Mouse (Mus musculus): ENCODE results near the gene Wdr93. TPM values are rescaled to one million over a fixed set of nuclear protein-coding genes. Genes with fewer than 3 reads are reported as not detected.
A peak's percentile ranks its signal among the peaks of the same experiment; 100 is the strongest.

The Wdr93 gene
- polyA plus RNA-seq, 1 experiment from 2014 or later: 0.88 TPM

DNA sequence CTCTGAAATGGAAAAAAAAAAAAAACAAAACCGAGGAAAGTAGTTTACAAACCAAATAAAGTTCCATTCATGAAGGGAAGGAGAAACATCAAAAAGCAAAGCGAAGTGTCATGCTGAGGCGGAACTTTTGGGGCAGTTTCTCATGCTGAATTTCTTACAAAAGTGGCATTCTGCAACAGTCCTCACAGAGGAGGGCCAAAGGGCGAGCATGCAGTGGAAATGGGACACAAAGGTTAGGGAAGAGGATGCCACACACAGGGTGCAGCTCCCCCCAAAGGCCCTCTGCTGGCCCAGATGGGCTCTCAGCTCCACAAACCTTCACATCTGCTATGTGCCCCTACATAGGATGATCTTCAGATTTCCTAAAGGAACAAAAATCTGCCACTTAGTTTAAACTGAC is 2.7 kb upstream of the Wdr93 start:
- H3K4me1 ChIP-seq (replicated peaks; ENCODE audit: control insufficient read depth, insufficient read depth, low read length): peaks cover 3% of the 10 kb centered on the region
- no peak overlapping the region for H3K4me3 ChIP-seq (ENCODE audit: low read length)
- H3K4me2 ChIP-seq (ENCODE audit: low read depth, low read length): no peak overlapping the region
- no peaks in the 10 kb centered on the region for H3K27me3 ChIP-seq (ENCODE audit: control insufficient read depth, insufficient read depth, low read depth, low read length)
- 68% methylated on average over 4 of the region's 4 CpGs for WGBS
- no peak for ATAC-seq (ENCODE audit: low read depth)
- H3K27ac ChIP-seq (ENCODE audit: low read length): no peak overlapping the region
- H3K9ac ChIP-seq (ENCODE audit: low read length): no peak overlapping the region
- H3K36me3 ChIP-seq (ENCODE audit: control insufficient read depth, insufficient read depth, low read length): no peaks in the 10 kb centered on the region; the same call in 1 of the 2 replicates
- no peaks in the 10 kb centered on the region for H3K9me3 ChIP-seq (ENCODE audit: control insufficient read depth, low read length)

DNA sequence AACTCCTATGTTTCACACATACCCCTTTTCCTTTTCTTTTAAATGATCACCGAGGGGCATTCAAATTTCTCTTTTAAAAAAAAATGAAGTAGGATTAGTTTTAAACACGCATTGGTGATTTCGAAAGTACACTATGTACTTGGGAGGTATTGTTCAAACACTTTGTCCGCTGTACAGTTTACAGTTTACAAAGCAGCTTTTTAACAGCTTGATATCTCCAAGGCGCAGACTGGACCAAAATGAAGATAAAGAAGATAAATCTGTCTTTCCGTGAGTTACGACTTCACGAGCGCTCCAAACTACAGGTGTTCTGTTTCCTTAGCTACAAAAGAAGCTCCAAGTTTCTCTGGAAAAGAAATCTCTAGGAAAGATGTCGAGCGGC is 695 bp upstream of the Wdr93 start:
- H3K4me1 ChIP-seq (replicated peaks; ENCODE audit: control insufficient read depth, insufficient read depth, low read length): peaks cover 3% of the 10 kb centered on the region
- ATAC-seq (ENCODE audit: low read depth): no peak
- WGBS: 10% methylated on average over 11 of the region's 11 CpGs
- peak overlapping the region; percentile 80 for H3K4me3 ChIP-seq (ENCODE audit: low read length)
- no peaks in the 10 kb centered on the region for H3K27me3 ChIP-seq (ENCODE audit: control insufficient read depth, insufficient read depth, low read depth, low read length)
- peak overlapping the region; percentile 96 for H3K4me2 ChIP-seq (ENCODE audit: low read depth, low read length)
- no peak overlapping the region for H3K27ac ChIP-seq (ENCODE audit: low read length)
- H3K9me3 ChIP-seq (ENCODE audit: control insufficient read depth, low read length): no peaks in the 10 kb centered on the region
- H3K9ac ChIP-seq (ENCODE audit: low read length): peak overlapping the region; percentile 76
- no peaks in the 10 kb centered on the region; the same call in 1 of the 2 replicates for H3K36me3 ChIP-seq (ENCODE audit: control insufficient read depth, insufficient read depth, low read length)

DNA sequence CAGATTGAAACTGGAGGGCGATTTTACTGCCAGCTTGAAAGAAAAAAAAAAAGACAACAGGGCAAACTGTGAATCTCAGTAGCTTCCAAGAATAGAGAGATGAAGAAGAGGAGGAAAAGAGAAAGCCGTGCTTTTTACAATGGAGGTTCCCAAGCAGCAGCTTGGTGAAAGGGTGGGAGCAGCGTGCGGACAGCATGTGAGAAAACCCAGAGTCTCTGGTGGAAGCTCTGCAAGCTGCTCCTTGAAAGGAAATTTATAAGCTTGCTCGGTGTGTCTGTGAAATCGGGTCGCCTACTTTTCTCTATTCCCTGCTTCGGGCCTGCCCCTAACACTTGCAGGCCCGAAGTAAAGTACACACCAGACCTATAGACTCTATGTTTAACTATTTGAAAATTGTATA is 1.1 kb downstream of the Wdr93 start:
- no peaks in the 10 kb centered on the region; the same call in 1 of the 2 replicates for H3K36me3 ChIP-seq (ENCODE audit: control insufficient read depth, insufficient read depth, low read length)
- H3K4me1 ChIP-seq (replicated peaks; ENCODE audit: control insufficient read depth, insufficient read depth, low read length): peaks cover 3% of the 10 kb centered on the region
- H3K9me3 ChIP-seq (ENCODE audit: control insufficient read depth, low read length): no peaks in the 10 kb centered on the region
- no peak overlapping the region for H3K4me3 ChIP-seq (ENCODE audit: low read length)
- WGBS: 87% methylated on average over 9 of the region's 9 CpGs
- no peak overlapping the region for H3K9ac ChIP-seq (ENCODE audit: low read length)
- H3K27me3 ChIP-seq (ENCODE audit: control insufficient read depth, insufficient read depth, low read depth, low read length): no peaks in the 10 kb centered on the region
- H3K27ac ChIP-seq (ENCODE audit: low read length): no peak overlapping the region
- ATAC-seq (ENCODE audit: low read depth): no peak
- H3K4me2 ChIP-seq (ENCODE audit: low read depth, low read length): no peak overlapping the region

DNA sequence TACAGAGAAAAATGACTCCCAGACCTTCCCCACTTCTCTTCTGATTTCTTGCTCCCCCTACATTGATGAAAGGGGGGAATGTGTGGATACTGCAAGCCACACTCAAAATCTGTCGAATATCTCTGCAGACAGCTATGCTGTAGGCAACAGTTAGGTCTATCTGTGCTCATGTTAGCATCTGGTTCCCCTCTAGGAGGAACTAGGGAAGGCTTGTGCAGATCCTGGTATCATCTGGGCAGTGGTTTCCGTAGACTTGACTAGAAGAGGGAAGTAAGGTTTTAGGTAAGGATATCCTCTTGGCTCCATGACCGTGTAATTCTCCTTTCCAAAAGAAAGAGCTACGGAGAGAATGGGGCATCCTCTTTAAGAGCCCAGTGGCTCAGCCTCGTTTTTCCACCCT is 1.6 kb downstream of the Wdr93 start:
- no peaks in the 10 kb centered on the region; the same call in 1 of the 2 replicates for H3K36me3 ChIP-seq (ENCODE audit: control insufficient read depth, insufficient read depth, low read length)
- no peaks in the 10 kb centered on the region for H3K27me3 ChIP-seq (ENCODE audit: control insufficient read depth, insufficient read depth, low read depth, low read length)
- ATAC-seq (ENCODE audit: low read depth): no peak
- H3K27ac ChIP-seq (ENCODE audit: low read length): no peak overlapping the region
- 66% methylated on average over 5 of the region's 5 CpGs for WGBS
- H3K4me2 ChIP-seq (ENCODE audit: low read depth, low read length): no peak overlapping the region
- no peaks in the 10 kb centered on the region for H3K9me3 ChIP-seq (ENCODE audit: control insufficient read depth, low read length)
- no peak overlapping the region for H3K9ac ChIP-seq (ENCODE audit: low read length)
- no peak overlapping the region for H3K4me3 ChIP-seq (ENCODE audit: low read length)
- H3K4me1 ChIP-seq (replicated peaks; ENCODE audit: control insufficient read depth, insufficient read depth, low read length): peaks cover 3% of the 10 kb centered on the region

DNA sequence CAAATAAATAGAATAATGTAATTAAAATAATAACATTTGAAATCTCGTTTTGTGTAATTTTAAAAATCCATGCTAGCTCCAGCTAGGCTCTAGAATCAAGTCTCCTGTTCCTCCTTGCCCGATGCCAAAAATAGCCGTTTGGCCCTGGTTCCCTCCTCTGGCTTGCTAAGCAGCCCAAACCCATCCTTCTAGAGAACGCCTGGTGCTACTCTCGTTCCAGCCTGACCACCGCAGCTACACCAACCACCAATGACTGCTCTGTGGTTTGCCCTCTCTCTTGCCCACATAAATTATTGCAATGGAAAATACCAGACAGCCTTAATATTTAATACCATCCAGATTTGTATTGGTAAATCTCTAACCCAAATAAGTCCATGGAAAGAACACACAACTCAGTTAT is 4.7 kb downstream of the Wdr93 start:
- Histone ChIP-seq H3K4me2 (ENCODE audit: low read depth, low read length) (no peak overlapping the region), H3K27me3 (ENCODE audit: control insufficient read depth, insufficient read depth, low read depth, low read length) (no peaks in the 10 kb centered on the region), H3K27ac (ENCODE audit: low read length) (no peak overlapping the region), H3K4me3 (ENCODE audit: low read length) (no peak overlapping the region), H3K9ac (ENCODE audit: low read length) (no peak overlapping the region), H3K9me3 (ENCODE audit: control insufficient read depth, low read length) (no peaks in the 10 kb centered on the region), H3K36me3 (ENCODE audit: control insufficient read depth, insufficient read depth, low read length) (no peaks in the 10 kb centered on the region), H3K4me1 (replicated peaks; ENCODE audit: control insufficient read depth, insufficient read depth, low read length) (peaks cover 3% of the 10 kb centered on the region)
- ATAC-seq (ENCODE audit: low read depth): no peak
- WGBS: 75% methylated on average over 6 of the region's 6 CpGs

DNA sequence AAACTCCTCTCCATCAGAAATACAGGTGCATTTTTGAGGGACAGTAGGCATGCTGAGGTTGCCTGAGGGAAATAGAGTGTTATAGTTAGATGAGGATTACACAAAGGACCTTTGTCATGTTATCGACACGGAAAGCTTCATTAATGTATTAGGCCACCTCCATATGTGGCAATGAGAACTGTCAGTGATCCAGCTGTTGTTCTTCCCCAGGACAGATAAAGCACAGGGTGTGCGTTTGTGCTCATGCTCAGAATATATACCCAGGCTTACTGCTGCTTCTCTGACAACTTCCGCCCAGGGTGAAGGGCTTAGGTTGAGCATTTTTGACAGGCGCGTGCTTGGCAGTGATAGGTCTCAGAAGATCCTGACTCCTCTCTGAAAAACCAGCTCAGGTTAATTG is 6.5 kb downstream of the Wdr93 start:
- no peak overlapping the region for H3K4me3 ChIP-seq (ENCODE audit: low read length)
- 75% methylated on average over 6 of the region's 6 CpGs for WGBS
- no peak overlapping the region for H3K4me2 ChIP-seq (ENCODE audit: low read depth, low read length)

DNA sequence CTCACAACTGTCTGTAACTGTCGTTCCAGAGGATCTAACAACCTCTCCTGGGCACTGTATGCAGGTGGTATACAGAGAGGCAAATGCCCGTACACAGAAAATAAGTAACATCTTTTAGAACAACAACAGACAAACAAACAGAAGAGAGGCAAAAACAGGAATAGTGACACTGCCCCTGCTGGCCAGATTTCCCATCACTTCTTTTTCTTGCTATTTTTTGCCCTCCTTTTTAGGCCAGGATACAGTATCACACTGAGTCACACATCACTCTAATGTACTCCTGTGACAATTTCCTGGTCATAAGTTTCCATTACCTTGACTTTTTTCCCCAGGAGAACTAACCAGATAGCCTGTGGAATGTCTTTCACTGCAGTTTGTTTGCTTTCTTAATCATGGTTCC is 13.4 kb downstream of the Wdr93 start:
- ATAC-seq (ENCODE audit: low read depth): no peak
- Histone ChIP-seq H3K4me3 (ENCODE audit: low read length) (no peak overlapping the region), H3K36me3 (ENCODE audit: control insufficient read depth, insufficient read depth, low read length) (no peaks in the 10 kb centered on the region), H3K27me3 (ENCODE audit: control insufficient read depth, insufficient read depth, low read depth, low read length) (no peaks in the 10 kb centered on the region), H3K27ac (ENCODE audit: low read length) (no peak overlapping the region), H3K4me2 (ENCODE audit: low read depth, low read length) (no peak overlapping the region), H3K9ac (ENCODE audit: low read length) (no peak overlapping the region), H3K9me3 (ENCODE audit: control insufficient read depth, low read length) (no peaks in the 10 kb centered on the region), H3K4me1 (replicated peaks; ENCODE audit: control insufficient read depth, insufficient read depth, low read length) (peaks cover 2% of the 10 kb centered on the region; the same call in 1 of the 2 replicates)
- 37% methylated on average over 2 of the region's 2 CpGs for WGBS

More for the DNA sequence above, 6.5 kb downstream of the Wdr93 start:
- no peak overlapping the region for H3K27ac ChIP-seq (ENCODE audit: low read length)
- no peaks in the 10 kb centered on the region for H3K4me1 ChIP-seq (replicated peaks; ENCODE audit: control insufficient read depth, insufficient read depth, low read length)
- H3K9me3 ChIP-seq (ENCODE audit: control insufficient read depth, low read length): no peaks in the 10 kb centered on the region
- no peaks in the 10 kb centered on the region for H3K27me3 ChIP-seq (ENCODE audit: control insufficient read depth, insufficient read depth, low read depth, low read length)
- H3K36me3 ChIP-seq (ENCODE audit: control insufficient read depth, insufficient read depth, low read length): no peaks in the 10 kb centered on the region
- no peak for ATAC-seq (ENCODE audit: low read depth)
- no peak overlapping the region for H3K9ac ChIP-seq (ENCODE audit: low read length)

DNA sequence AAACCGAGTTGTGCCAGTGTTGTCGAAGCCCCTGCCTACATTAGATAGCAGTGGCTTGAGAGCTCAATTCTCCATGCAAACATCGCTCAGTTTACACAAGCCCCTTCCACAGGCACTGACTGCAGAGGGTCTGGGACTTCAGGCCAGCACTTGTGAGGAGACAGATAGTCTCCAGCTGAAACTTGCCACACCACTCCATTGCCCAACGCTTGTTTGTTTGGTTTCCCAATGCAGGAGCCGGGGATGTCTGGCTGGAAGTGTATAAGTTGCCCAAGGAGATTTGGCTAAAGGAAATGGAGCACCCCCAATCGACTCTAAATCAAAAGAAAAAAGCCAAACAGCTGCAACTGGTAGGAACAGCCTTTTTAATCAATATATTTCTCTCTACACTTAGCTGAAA is 15.2 kb downstream of the Wdr93 start:
- Histone ChIP-seq H3K27ac (ENCODE audit: low read length) (no peak overlapping the region), H3K4me2 (ENCODE audit: low read depth, low read length) (no peak overlapping the region), H3K27me3 (ENCODE audit: control insufficient read depth, insufficient read depth, low read depth, low read length) (no peaks in the 10 kb centered on the region), H3K9me3 (ENCODE audit: control insufficient read depth, low read length) (no peaks in the 10 kb centered on the region), H3K36me3 (ENCODE audit: control insufficient read depth, insufficient read depth, low read length) (no peaks in the 10 kb centered on the region), H3K4me1 (replicated peaks; ENCODE audit: control insufficient read depth, insufficient read depth, low read length) (peaks cover 2% of the 10 kb centered on the region; the same call in 1 of the 2 replicates), H3K9ac (ENCODE audit: low read length) (no peak overlapping the region), H3K4me3 (ENCODE audit: low read length) (no peak overlapping the region)
- WGBS: 26% methylated on average over 6 of the region's 6 CpGs
- ATAC-seq (ENCODE audit: low read depth): peak; percentile 67; the same call in 1 of the 2 replicates

DNA sequence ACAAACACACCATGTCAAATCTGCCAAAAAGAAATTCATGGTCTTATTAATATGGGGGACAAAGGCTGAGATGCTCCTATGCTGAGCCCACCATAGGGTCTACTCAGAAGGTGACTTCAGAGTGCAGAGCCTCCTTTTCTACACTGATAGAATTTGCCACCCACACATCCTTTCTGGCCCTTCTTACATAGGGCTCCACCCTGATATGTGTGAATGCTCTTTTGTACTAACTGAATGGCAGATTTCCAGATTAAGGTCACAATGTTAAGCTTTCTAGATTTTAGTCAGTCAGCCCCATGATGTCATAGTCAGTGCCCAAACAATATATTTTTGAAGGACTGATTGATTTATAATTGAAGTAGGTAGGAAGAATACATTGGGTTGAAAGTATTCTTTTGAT is 16.8 kb downstream of the Wdr93 start:
- Histone ChIP-seq H3K4me1 (replicated peaks; ENCODE audit: control insufficient read depth, insufficient read depth, low read length) (peaks cover 2% of the 10 kb centered on the region; the same call in 1 of the 2 replicates), H3K4me3 (ENCODE audit: low read length) (no peak overlapping the region), H3K9me3 (ENCODE audit: control insufficient read depth, low read length) (no peaks in the 10 kb centered on the region), H3K9ac (ENCODE audit: low read length) (no peak overlapping the region), H3K4me2 (ENCODE audit: low read depth, low read length) (no peak overlapping the region), H3K36me3 (ENCODE audit: control insufficient read depth, insufficient read depth, low read length) (no peaks in the 10 kb centered on the region), H3K27ac (ENCODE audit: low read length) (no peak overlapping the region), H3K27me3 (ENCODE audit: control insufficient read depth, insufficient read depth, low read depth, low read length) (no peaks in the 10 kb centered on the region)
- no peak for ATAC-seq (ENCODE audit: low read depth)

Measured in lung, embryonic 16.5 days (tissue).